Mouse (Mus musculus) liver, postnatal 0 days (tissue): Measurements from ENCODE around the gene Rcan2.

Source experiments
- CTCF ChIP-seq: sonication (generic); IDR thresholded peaks from 2 replicates; pipeline ENCODE4 v1.5.1; 2016; ENCODE audit warnings: antibody characterized with exemption, low read depth
- EP300 ChIP-seq: IDR thresholded peaks from 2 replicates; pipeline ENCODE4 v1.6.1; 2016; ENCODE audit warnings: antibody characterized with exemption, low read depth, mild to moderate bottlenecking

- TF ChIP-seq EP300 (no peak), CTCF (no peak)
Measured at GRCm38 (mm10) chr17:43886262-43886661, 85.1 kb downstream of the Rcan2 start.
